Mouse (Mus musculus): ENCODE results near the gene Foxf1.

Foxf1 gene

DNA sequence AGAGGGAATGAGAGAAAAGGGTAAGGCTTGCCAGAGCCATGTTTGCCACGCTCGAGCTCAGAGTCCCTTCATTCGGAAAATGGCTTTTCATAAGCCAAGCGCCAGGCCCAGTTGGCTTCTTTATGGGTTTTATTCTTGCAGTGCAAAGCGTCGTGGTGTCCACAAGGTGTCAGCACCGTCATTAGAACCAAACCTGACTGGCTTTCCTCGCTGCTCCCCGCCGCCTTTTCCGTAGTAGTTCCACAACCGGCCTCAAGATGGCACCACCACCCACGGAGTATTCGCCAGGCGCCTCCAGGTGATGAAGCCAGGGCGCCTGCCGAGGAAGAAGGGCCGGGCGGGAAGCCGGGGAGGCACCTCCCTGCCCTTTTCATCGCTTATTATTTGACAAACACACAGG lies 29.1 kb downstream of the Foxf1 start:
- DNase-seq (ENCODE audit: low spot score in 2 of 2), result peak; percentile 97 to 99

DNA sequence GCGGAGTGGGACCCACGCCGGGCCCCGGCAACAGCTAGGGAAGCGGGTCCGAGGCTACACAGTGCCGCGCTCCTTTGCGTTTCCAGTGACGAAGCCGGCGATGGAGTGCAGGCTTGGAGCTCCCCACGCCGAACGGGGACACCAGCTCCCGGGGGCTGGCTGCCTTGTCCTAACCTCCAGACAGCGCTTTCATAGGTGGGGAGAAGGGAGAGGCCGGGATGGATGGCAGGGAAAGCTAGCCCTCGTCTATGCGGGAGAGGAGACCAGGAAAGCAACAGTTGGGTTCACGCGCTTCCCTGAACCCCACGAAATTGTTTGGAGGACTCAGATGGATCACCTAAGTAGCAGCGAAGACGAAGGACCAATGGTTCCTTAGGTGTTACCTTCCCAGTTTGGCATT lies 30.9 kb downstream of the Foxf1 start:
- no peak for DNase-seq (ENCODE audit: low spot score in 2 of 2)

DNA sequence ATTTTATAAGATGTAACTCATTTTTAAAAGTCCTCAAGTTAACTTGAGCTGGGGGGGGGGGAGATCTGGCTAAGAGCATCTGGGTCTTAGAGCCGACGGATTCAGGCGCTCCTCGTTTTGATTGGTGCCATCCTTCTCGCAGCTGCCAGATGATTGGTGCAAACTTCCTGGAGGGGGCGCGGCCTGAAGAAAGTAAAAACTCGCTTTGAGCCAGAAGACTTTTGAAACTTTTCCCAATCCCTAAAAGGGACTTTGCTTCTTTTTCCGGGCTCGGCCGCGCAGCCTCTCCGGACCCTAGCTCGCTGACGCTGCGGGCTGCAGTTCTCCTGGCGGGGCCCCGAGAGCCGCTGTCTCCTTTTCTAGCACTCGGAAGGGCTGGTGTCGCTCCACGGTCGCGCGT lies 31.8 kb downstream of the Foxf1 start, which contains the start of gene Foxc2:
TSS of gene Foxc2 (plus strand) at position 224 of the 400 bp plus-strand sequence.
- DNase-seq (ENCODE audit: low spot score in 2 of 2), result peak; percentile 45 to 63

DNA sequence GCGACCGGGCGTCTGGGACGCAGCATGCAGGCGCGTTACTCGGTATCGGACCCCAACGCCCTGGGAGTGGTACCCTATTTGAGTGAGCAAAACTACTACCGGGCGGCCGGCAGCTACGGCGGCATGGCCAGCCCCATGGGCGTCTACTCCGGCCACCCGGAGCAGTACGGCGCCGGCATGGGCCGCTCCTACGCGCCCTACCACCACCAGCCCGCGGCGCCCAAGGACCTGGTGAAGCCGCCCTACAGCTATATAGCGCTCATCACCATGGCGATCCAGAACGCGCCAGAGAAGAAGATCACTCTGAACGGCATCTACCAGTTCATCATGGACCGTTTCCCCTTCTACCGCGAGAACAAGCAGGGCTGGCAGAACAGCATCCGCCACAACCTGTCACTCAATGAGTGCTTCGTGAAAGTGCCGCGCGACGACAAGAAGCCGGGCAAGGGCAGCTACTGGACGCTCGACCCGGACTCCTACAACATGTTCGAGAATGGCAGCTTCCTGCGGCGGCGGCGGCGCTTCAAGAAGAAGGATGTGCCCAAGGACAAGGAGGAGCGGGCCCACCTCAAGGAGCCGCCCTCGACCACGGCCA lies 32.5 kb downstream of the Foxf1 start:
- no peak for DNase-seq (ENCODE audit: low spot score in 2 of 2)

DNA sequence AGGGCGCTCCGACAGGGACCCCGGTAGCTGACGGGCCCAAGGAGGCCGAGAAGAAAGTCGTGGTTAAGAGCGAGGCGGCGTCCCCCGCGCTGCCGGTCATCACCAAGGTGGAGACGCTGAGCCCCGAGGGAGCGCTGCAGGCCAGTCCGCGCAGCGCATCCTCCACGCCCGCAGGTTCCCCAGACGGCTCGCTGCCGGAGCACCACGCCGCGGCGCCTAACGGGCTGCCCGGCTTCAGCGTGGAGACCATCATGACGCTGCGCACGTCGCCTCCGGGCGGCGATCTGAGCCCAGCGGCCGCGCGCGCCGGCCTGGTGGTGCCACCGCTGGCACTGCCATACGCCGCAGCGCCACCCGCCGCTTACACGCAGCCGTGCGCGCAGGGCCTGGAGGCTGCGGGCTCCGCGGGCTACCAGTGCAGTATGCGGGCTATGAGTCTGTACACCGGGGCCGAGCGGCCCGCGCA lies 33.0 kb downstream of the Foxf1 start:
- DNase-seq (ENCODE audit: low spot score in 2 of 2), result no peak

DNA sequence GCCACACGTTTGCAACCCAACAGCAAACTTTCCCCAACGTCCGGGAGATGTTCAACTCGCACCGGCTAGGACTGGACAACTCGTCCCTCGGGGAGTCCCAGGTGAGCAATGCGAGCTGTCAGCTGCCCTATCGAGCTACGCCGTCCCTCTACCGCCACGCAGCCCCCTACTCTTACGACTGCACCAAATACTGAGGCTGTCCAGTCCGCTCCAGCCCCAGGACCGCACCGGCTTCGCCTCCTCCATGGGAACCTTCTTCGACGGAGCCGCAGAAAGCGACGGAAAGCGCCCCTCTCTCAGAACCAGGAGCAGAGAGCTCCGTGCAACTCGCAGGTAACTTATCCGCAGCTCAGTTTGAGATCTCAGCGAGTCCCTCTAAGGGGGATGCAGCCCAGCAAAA lies 33.7 kb downstream of the Foxf1 start:
- DNase-seq (ENCODE audit: low spot score in 2 of 2), result no peak

DNA sequence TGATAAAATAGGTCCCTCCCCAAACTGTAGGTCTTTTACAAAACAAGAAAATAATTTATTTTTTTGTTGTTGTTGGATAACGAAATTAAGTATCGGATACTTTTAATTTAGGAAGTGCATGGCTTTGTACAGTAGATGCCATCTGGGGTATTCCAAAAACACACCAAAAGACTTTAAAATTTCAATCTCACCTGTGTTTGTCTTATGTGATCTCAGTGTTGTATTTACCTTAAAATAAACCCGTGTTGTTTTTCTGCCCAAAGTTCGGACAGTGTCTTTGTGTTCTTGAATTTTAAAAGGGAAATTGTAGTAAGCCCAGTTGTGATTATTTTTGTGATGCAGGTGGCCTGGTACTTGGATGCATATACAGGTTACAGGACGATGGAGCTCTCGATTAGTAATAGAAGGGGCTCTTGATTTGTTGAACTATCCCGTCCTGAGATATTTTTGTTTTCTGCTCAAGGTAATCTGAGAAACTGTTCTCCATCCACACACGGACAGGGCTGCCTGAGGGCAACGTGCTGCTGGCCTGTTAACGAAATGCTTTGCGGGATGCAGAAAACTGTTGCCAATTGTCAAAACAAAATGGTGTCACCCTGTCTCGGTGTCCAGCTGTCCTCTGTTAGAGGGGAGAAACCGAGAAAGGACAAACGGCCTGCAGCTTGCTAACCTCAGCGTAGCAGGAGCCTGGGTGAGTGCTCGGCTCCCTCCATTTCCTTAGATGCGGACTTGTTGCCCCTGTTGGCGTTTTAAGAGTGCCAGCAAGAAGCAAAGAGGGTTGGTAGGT lies 34.6 kb downstream of the Foxf1 start:
- no peak for DNase-seq (ENCODE audit: low spot score in 2 of 2)

DNA sequence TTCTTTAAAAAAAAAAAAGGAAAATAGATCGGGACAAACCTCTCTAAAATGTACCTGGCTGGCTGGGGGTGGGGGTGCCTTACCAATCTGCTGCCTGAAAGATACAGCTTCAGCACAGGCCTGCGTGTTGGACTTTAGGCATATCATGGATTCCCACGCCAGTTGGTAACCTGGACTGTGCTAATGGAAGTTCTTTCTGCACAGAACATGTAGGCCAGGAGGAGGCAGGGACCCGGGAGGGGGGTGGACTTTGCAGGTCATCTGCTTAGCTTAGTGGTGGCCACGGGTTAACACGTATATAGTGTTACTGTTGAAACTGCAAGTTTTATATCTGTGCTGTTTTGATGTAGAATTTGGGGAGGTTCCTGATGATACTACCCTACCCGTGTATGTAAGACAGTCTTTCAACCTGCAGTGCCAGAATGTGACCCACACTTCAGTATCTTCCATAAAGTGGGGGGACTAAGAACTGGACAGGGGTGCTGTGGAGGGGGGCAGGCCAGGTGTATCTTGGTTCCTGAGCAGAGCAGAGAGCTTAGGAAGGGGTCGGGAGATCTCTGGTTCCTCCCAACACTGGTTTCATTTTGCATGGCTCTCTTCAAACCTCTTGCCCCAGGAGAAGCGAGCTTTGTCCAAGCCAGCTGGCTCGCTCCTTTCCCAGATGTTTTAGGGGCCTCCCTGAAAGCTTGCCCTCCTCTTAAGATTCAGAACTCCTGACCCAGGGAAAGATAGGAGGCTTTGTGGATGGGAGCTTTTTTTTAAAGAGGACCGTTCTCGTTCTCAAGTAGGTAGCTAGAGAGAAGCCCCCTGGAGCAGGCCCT lies 35.7 kb downstream of the Foxf1 start:
- no peak for DNase-seq (ENCODE audit: low spot score in 2 of 2)

DNA sequence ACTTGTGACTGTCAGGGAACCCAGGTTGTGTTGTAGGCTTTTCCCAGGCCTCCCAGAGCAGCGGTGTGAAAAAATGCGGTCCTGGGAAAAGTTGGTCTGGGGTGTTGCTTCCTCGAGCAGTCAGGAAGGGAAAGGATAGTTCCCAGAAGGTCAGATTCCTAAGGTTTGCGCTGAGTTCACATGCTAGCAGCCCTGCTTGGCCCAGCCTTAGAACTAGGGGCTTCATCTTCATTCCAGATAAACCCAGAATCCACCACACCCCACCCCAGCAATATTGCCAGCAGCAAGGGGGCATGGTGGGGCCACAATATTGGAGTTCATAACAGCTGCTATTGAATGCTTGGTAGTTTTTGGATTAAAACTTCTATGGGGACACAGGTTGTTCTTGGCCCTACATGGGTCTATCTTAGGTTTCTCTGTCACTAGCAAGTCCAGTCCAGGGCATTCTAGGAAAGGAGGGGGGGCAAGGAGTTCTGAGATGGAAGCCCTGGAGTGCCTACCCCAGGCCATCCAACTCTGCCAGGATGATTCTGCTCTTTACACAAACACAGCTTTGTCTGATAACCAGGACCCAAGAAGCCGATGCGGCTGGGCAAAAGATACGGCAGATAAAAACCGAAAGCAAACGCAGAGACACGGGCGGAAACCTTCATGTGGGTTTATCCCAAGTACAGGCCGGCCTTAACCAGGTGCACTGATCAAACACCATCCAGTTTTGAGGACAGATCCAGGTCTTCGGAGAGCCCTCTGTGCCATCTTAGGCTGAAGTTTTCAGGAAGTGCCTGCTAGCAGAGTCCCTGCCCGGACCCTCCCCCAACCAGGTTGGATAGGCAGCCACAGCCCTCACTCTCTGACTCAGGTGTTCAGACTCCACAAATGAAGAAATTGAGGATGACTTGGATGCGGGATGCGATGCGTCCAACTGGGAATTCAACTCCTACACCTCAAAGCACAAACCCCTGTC lies 36.6 kb downstream of the Foxf1 start:
- DNase-seq (ENCODE audit: low spot score in 2 of 2), result no peak

DNA sequence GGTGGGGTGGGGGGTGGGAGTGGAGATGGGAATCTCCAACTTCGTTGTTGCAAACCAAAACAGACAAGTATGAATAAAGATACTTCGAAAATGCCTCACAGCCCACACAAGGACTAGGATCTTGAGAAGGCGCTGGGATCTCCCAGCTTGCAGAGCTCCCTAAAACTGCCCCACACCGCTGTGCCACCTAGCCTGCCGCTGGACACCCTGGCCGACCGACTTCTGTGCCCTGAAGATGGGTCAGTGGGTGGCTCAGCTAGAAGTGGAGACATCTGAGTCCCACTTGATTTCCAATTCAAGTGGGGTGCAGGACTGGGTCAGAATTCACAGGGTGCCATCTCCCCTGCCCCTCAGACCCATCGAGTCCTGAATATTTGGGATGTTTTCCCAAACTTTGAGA lies 37.5 kb downstream of the Foxf1 start:
- no peak for DNase-seq (ENCODE audit: low spot score in 2 of 2)

DNA sequence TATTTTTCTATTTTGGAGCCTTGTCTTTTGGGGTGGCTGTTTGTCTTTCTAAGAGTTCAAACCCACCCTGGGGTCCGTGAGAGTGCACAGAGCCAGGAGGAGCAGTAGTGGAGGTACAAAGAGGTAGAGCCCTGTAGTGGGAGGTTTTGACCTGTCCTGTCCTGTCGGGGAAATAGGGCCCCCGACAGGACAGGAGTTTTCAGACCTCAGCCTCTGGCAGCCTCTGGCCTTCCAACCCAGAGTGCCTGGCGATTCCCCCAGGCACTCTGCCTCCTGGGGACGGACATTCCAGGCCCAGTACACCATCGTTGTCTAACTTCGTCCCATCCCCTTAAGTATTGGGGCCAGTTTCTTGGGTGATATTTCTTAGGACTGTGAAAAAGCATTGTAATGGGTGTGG lies 38.2 kb downstream of the Foxf1 start:
- no peak for DNase-seq (ENCODE audit: low spot score in 2 of 2)

DNA sequence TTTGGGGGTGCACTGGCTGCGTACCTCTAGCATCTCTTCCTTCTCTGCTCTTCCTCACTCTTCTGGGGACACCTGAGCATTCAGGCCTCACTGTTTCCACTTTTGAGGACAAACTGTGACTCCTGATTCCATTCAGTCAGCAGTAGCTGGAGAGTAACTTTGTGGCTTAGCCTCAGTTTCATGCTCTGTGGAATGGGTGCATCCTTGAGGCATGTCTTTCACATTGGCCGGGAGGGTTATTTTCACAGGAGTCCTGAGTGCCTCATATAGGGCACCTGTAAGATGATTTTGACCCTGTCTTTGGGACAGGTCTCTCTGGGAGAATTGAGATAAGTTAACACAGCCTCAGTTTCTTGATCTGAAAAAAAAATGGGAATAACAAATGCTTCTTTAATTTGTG lies 38.9 kb downstream of the Foxf1 start:
- no peak for DNase-seq (ENCODE audit: low spot score in 2 of 2)

DNA sequence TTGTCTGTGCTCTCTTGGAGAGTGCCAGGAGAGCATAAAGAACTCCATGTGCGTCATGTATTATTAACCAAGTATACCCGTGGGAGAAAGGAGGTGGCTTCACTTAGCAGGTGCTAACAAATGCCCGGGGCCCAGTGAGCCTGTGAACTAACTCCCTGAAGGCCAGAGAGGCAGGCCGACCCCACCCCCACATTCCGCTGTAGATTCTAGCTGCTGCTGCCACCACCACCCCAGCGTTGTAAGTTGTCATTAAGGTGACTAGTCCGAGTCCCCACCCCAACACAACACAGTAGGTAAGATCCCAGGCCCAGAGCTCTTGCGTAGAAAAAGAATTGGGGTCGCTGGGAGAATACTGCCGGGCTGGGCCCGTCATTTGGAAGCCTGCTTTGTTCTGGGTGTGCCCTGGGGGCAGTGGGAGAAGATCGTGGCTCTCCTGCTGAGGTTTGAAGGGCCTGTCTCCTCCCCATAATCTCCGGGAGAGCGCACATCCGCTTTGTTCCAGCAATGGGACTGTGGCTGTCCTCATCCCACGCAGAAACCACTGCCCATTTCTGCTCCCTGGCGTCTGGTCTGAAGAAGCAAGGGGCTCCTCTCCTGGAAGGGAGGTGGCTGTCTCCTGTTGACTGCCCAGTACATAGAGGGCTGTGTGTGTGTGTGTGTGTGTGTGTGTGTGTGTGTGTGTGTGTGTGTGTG lies 40.5 kb downstream of the Foxf1 start:
- no peak for DNase-seq (ENCODE audit: low spot score in 2 of 2)

DNA sequence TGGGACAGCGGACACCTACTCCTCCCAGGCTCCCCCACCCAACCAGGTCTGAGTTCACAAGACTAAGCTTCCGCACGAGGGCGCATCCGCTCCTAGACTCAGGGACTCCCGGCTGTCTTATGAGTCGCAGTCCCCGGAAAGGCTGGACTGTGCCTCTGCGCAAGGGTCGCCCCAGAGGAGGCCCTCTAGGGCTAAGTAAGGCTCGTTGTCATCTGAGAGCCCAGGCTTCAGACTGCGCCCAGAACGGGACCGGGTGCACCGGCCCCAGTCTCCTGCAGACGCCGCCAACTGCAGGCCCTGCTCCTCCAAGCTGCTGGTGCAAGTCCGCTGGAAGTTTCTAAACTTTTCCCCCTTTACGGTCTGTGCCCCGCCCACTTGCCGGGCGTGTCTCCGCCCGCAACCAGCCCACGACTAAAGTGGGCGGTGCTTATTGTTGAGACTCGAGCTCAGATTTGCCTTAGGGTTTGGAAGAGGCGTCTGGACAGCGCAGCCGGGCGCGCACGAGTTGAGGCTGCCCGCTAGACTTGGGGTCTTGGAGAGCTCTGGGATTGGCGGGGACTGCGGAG lies 41.2 kb downstream of the Foxf1 start:
- DNase-seq (ENCODE audit: low spot score in 2 of 2), result peak; percentile 42 to 64

DNA sequence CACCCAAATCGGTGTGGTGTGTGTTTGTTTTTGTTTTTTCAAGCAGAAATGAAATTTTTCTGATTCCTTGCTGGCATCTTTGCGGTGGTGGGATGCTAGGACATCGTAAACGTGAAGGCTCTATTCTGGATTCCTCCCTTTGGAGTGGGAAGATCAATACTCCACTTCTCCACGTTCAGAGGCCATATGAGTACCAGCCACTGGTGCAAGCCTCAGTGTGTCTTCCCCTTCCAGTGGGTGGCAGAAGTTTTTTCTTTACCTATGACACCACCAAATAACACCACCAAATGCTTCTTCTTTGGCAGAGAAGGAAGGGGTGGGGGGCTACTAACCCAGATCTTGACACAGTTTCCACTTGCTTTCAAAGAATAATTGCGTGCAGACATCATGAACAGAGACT lies 42.0 kb downstream of the Foxf1 start:
- no peak for DNase-seq (ENCODE audit: low spot score in 2 of 2)

DNA sequence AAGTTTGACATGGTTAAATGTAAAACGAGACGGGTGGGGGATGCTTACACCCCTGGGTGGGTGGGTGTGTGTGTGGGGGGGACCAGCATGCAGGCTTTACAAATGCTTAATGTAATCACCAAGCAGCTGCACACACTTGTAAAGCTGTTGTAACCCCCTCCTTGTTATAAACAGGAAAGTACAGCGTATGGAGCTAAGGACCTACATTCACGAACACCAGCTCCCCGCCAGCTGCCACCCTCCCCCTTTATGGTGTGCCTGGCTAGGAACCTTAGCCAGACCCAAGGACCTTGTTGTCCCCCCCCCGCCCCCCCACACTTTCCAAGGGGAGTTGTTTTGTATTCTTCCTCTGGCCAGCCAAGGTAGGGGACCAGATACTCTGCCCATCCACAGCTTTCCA lies 42.5 kb downstream of the Foxf1 start:
- no peak for DNase-seq (ENCODE audit: low spot score in 2 of 2)

DNA sequence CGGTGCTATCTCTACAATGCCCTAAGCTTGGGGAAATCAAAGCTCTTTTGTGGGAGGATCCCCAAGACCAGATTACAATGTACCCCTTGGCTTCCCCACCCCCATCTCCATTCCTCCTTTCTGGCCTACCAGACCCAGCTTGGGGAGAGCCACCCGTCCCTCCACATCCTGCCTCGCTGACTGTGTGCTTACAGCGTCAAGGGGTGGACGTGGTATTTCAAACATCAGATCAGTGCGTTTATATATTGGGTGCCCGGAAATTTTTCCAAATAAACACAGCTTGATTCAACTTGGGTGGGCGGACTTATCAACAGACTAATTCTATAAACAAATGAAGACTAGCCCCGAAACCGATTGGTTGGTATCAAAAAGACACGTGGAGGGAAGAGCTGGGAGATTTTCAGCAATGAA lies 43.1 kb downstream of the Foxf1 start:
- no peak for DNase-seq (ENCODE audit: low spot score in 2 of 2)

DNA sequence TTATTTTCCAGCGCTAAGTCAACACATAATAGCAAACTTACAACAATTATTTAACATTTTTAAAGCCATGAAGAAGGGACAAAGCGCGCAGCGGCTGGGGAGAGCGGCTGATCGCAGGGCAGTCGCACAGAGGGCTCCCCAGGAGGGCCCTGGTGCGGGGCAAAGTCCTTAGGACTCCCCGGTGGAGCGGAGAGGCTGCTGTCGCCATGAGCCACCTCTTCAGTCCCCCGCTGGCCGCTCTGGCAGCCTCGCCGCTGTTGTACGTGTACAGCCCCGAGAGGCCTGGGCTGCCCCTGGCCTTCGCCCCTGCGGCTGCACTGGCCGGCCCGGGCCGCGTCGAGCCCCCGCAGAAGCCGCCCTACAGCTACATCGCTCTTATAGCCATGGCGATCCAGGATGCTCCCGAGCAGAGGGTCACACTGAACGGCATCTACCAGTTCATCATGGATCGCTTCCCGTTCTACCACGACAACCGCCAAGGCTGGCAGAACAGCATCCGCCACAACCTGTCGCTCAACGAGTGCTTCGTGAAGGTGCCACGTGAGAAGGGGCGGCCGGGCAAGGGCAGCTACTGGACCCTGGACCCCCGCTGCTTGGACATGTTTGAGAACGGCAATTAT lies 43.7 kb downstream of the Foxf1 start, which contains the start of gene Foxl1:
TSS of gene Foxl1 (plus strand) at position 185 of the 620 bp plus-strand sequence.
- DNase-seq (ENCODE audit: low spot score in 2 of 2), result no peak

DNA sequence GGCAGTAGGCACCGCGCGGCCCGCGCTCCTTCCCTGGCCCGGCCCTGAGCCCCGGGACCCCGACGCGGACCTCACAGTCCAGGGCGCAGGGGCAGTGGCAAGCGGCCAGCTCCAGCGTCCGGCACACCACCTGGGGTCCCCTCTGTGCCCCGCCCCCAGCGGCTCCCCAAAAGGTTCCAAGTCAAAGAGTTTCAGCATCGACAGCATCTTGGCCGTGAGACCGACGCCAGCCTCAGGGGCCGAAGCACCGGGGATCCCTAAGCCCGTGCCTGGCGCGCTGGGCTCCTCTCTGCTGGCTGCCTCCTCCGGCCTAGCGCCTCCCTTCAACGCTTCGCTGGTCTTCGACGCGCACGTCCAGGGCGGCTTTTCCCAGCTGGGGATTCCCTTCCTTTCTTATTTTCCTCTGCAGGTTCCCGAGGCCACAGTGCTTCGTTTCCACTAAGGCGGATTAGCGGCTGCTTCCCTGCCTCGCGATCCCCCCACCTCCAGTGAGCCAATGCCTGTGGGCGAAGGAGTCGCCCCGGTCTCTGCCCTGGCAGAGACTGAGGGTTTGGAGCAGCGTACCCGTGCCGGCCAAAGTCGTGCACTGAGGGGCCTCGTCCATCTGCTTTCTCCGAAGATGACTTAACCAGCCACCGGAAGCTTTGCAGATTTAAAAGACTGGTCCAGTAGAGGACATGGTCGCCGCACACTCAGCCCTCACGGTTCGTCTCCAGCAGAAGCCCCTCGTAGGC lies 44.5 kb downstream of the Foxf1 start:
- DNase-seq (ENCODE audit: low spot score in 2 of 2), result no peak

Measured in right cerebral cortex, adult 2 months (tissue).